Mouse (Mus musculus) stomach, embryonic 14.5 days (tissue): ENCODE measurements around the gene Ankk1. TPM values are rescaled to one million over a fixed set of nuclear protein-coding genes. Genes with fewer than 3 reads are reported as not detected.

Source experiments
- ATAC-seq: fragments of 200-750 bp; cut with Nextera tagmentation; 2 replicates; pipeline ENCODE4 v1.8.0; 2017; ENCODE audit warnings: low read depth, moderate TSS enrichment; ENCODE audit not compliant: insufficient number of reproducible peaks, insufficient read depth, low FRiP score
- H3K27ac ChIP-seq: fragments of 300-500 bp; sonication (generic); 2 replicates; pipeline ENCODE4 v1.5.1; 2014; ENCODE audit warnings: mild to moderate bottlenecking, low read length, moderate library complexity, mixed read lengths
- H3K27me3 ChIP-seq: fragments of 300-500 bp; sonication (generic); 2 replicates; pipeline ENCODE4 v1.6.1; 2014; ENCODE audit warnings: low read length, control low read depth, mixed read lengths; ENCODE audit not compliant: control insufficient read depth, insufficient read depth
- H3K36me3 ChIP-seq: fragments of 300-500 bp; sonication (generic); 2 replicates; pipeline ENCODE4 v1.6.1; 2014; ENCODE audit warnings: mild to moderate bottlenecking, control low read depth, low read length, moderate library complexity, mixed read lengths; ENCODE audit not compliant: control insufficient read depth, insufficient read depth
- H3K4me1 ChIP-seq: fragments of 300-500 bp; sonication (generic); 2 replicates; pipeline ENCODE4 v1.6.1; 2014; ENCODE audit warnings: low read length, control low read depth, mixed read lengths; ENCODE audit not compliant: control insufficient read depth, insufficient read depth
- H3K4me2 ChIP-seq: fragments of 300-500 bp; sonication (generic); replicated peaks from 2 replicates; pipeline ENCODE4 v1.6.1; 2014; ENCODE audit warnings: low read depth, low read length, control low read depth
- H3K4me3 ChIP-seq: fragments of 300-500 bp; sonication (generic); 2 replicates; pipeline ENCODE4 v1.5.1; 2014; ENCODE audit warnings: low read depth, low read length, control low read depth
- H3K9ac ChIP-seq: fragments of 300-500 bp; sonication (generic); replicated peaks from 2 replicates; pipeline ENCODE4 v1.6.1; 2014; ENCODE audit warnings: low read depth, mild to moderate bottlenecking, control low read depth, low read length, moderate library complexity, mixed read lengths
- H3K9me3 ChIP-seq: fragments of 300-500 bp; sonication (generic); 2 replicates; pipeline ENCODE4 v1.6.1; 2016; ENCODE audit warnings: low read depth, low read length, control low read depth; ENCODE audit not compliant: control insufficient read depth
- WGBS: fragments of 180-500 bp; shearing (Covaris S2); extraction: QIAGEN DNeasy Blood & Tissue Kit; methylation state at CpG from one replicate; pipeline ENCODE4 v1.1.7; 2014; 5-methylcytosine and 5-hydroxymethylcytosine counted together
- polyA plus RNA-seq: library from polyadenylated mRNA; unstranded; fragments of >200 nt; fragmentation: Nextera tagmentation; extraction: Ambion mirVana; gene quantifications from 2 replicates; pipeline ENCODE4 v1.2.1, GENCODE M21; 2014

Gene Ankk1
- polyA plus RNA-seq = 0.09 TPM in 1 of 2 replicates, not detected in the other

- no peak for ATAC-seq
- no peak within 1 kb of the TSS for H3K9ac ChIP-seq
- H3K4me3 ChIP-seq = no peak within 1 kb of the TSS
- no peaks in the 10 kb centered on the region for H3K9me3 ChIP-seq
- H3K4me1 ChIP-seq = no peaks in the 10 kb centered on the region
- WGBS = 74% methylated on average over 7 of the region's 7 CpGs
- no peaks in the 10 kb centered on the region for H3K27me3 ChIP-seq
- H3K36me3 ChIP-seq = no peaks in the 10 kb centered on the region
- H3K27ac ChIP-seq = no peak within 1 kb of the TSS
- no peak within 1 kb of the TSS for H3K4me2 ChIP-seq
These were observed at the start of gene Ankk1 for GRCm38 (mm10) chr9:49426921-49427320. TSS of gene Ankk1 (minus strand) at chr9:49427021.

- Histone ChIP-seq H3K4me2 (no peak overlapping the region), H3K36me3 (no peaks in the 10 kb centered on the region), H3K27me3 (no peaks in the 10 kb centered on the region), H3K4me1 (no peaks in the 10 kb centered on the region), H3K9me3 (no peaks in the 10 kb centered on the region), H3K9ac (no peak overlapping the region), H3K27ac (no peak overlapping the region), H3K4me3 (no peak overlapping the region)
- WGBS = 72% methylated on average over 11 of the region's 11 CpGs
- ATAC-seq = no peak
These were observed 45.3 kb upstream of the Ankk1 start for GRCm38 (mm10) chr9:49472126-49472525.

- WGBS = 85% methylated on average over 6 of the region's 6 CpGs
- no peak overlapping the region for H3K4me2 ChIP-seq
- no peak overlapping the region for H3K27ac ChIP-seq
- H3K36me3 ChIP-seq = no peaks in the 10 kb centered on the region
- H3K27me3 ChIP-seq = no peaks in the 10 kb centered on the region
- no peak for ATAC-seq
- H3K9me3 ChIP-seq = no peaks in the 10 kb centered on the region
- no peak overlapping the region for H3K4me3 ChIP-seq
- no peak overlapping the region for H3K9ac ChIP-seq
- no peaks in the 10 kb centered on the region for H3K4me1 ChIP-seq
These were observed 44.1 kb upstream of the Ankk1 start for GRCm38 (mm10) chr9:49470946-49471345.

GRCm38 (mm10) chr9:49470006-49470405 lies 43.2 kb upstream of the Ankk1 start:
- ATAC-seq = no peak
- Histone ChIP-seq H3K4me1 (no peaks in the 10 kb centered on the region), H3K4me3 (no peak overlapping the region), H3K36me3 (no peaks in the 10 kb centered on the region), H3K4me2 (no peak overlapping the region), H3K9ac (no peak overlapping the region), H3K27me3 (no peaks in the 10 kb centered on the region), H3K9me3 (no peaks in the 10 kb centered on the region), H3K27ac (no peak overlapping the region)
- 92% methylated on average over 19 of the region's 19 CpGs for WGBS

- H3K4me1 ChIP-seq = no peaks in the 10 kb centered on the region
- H3K27me3 ChIP-seq = no peaks in the 10 kb centered on the region
- ATAC-seq = no peak
- 89% methylated on average over 3 of the region's 3 CpGs for WGBS
- no peaks in the 10 kb centered on the region for H3K36me3 ChIP-seq
- no peak overlapping the region for H3K4me3 ChIP-seq
- no peak overlapping the region for H3K4me2 ChIP-seq
- H3K9me3 ChIP-seq = no peaks in the 10 kb centered on the region
- H3K27ac ChIP-seq = no peak overlapping the region
- no peak overlapping the region for H3K9ac ChIP-seq
These were observed 29.3 kb upstream of the Ankk1 start for GRCm38 (mm10) chr9:49456136-49456535.

- Histone ChIP-seq H3K27ac (no peak overlapping the region), H3K4me2 (no peak overlapping the region), H3K27me3 (no peaks in the 10 kb centered on the region), H3K4me1 (no peaks in the 10 kb centered on the region), H3K4me3 (no peak overlapping the region), H3K36me3 (no peaks in the 10 kb centered on the region), H3K9me3 (no peaks in the 10 kb centered on the region), H3K9ac (no peak overlapping the region)
- 76% methylated on average over 1 of the region's 1 CpGs for WGBS
- ATAC-seq = no peak
These were observed 25.6 kb upstream of the Ankk1 start for GRCm38 (mm10) chr9:49452396-49452795.

GRCm38 (mm10) chr9:49450491-49450890 lies 23.7 kb upstream of the Ankk1 start:
- no peaks in the 10 kb centered on the region for H3K4me1 ChIP-seq
- H3K9ac ChIP-seq = no peak overlapping the region
- no peaks in the 10 kb centered on the region for H3K36me3 ChIP-seq
- H3K4me3 ChIP-seq = no peak overlapping the region
- H3K9me3 ChIP-seq = no peaks in the 10 kb centered on the region
- WGBS = 67% methylated on average over 3 of the region's 3 CpGs
- ATAC-seq = no peak
- H3K27ac ChIP-seq = no peak overlapping the region
- no peak overlapping the region for H3K4me2 ChIP-seq
- H3K27me3 ChIP-seq = no peaks in the 10 kb centered on the region

GRCm38 (mm10) chr9:49442621-49443020 lies 15.8 kb upstream of the Ankk1 start:
- Histone ChIP-seq H3K4me2 (no peak overlapping the region), H3K27ac (no peak overlapping the region), H3K36me3 (no peaks in the 10 kb centered on the region), H3K9me3 (no peaks in the 10 kb centered on the region), H3K4me3 (no peak overlapping the region), H3K27me3 (no peaks in the 10 kb centered on the region), H3K9ac (no peak overlapping the region), H3K4me1 (no peaks in the 10 kb centered on the region)
- no peak for ATAC-seq
- WGBS = 78% methylated on average over 3 of the region's 3 CpGs

- no peak overlapping the region for H3K9ac ChIP-seq
- WGBS = 61% methylated on average over 5 of the region's 5 CpGs
- H3K4me1 ChIP-seq = no peaks in the 10 kb centered on the region
- no peaks in the 10 kb centered on the region for H3K27me3 ChIP-seq
- no peak overlapping the region for H3K27ac ChIP-seq
- H3K36me3 ChIP-seq = no peaks in the 10 kb centered on the region
- ATAC-seq = no peak
- no peaks in the 10 kb centered on the region for H3K9me3 ChIP-seq
- no peak overlapping the region for H3K4me3 ChIP-seq
- no peak overlapping the region for H3K4me2 ChIP-seq
These were observed 657 bp upstream of the Ankk1 start for GRCm38 (mm10) chr9:49427478-49427877.
